Mouse (Mus musculus) limb, embryonic 14.5 days (tissue): ENCODE data around the gene Ccdc122. TPM values are rescaled to one million over a fixed set of nuclear protein-coding genes. Genes with fewer than 3 reads are reported as not detected.

Experiments used
- ATAC-seq: fragments of 200-750 bp; cut with Nextera tagmentation; 2 replicates; pipeline ENCODE4 v1.8.0; 2017; ENCODE audit warnings: low read depth, moderate number of reproducible peaks, moderate TSS enrichment; ENCODE audit not compliant: low FRiP score
- DNase-seq: peaks from one replicate; pipeline ENCODE4 v3.0.0-alpha.2; 2015; ENCODE audit warnings: low spot score
- H3K27ac ChIP-seq: fragments of 300-500 bp; sonication (generic); replicated peaks from 2 replicates; pipeline ENCODE4 v1.5.1; 2014; ENCODE audit warnings: low read depth, mild to moderate bottlenecking, low read length, moderate library complexity, mixed read lengths
- H3K27me3 ChIP-seq: fragments of 300-500 bp; sonication (generic); 2 replicates; pipeline ENCODE4 v1.6.1; 2014; ENCODE audit warnings: low read length, mixed read lengths; ENCODE audit not compliant: control insufficient read depth, insufficient read depth
- H3K36me3 ChIP-seq: fragments of 300-500 bp; sonication (generic); 2 replicates; pipeline ENCODE4 v1.6.1; 2014; ENCODE audit warnings: mild to moderate bottlenecking, low read length, moderate library complexity, mixed read lengths; ENCODE audit not compliant: control insufficient read depth, insufficient read depth
- H3K4me1 ChIP-seq: fragments of 300-500 bp; sonication (generic); 2 replicates; pipeline ENCODE4 v1.6.1; 2014; ENCODE audit warnings: antibody characterized with exemption, low read length, mixed read lengths; ENCODE audit not compliant: control insufficient read depth, insufficient read depth
- H3K4me2 ChIP-seq: fragments of 300-500 bp; sonication (generic); replicated peaks from 2 replicates; pipeline ENCODE4 v1.6.1; 2014; ENCODE audit warnings: low read depth, mild to moderate bottlenecking, low read length, moderate library complexity; ENCODE audit not compliant: severe bottlenecking
- H3K4me3 ChIP-seq: fragments of 300-500 bp; sonication (generic); replicated peaks from 2 replicates; pipeline ENCODE4 v1.5.1; 2014; ENCODE audit warnings: low read length
- H3K9ac ChIP-seq: fragments of 300-500 bp; sonication (generic); 2 replicates; pipeline ENCODE4 v1.6.1; 2014; ENCODE audit warnings: mild to moderate bottlenecking, low read depth, low read length, moderate library complexity; ENCODE audit not compliant: severe bottlenecking
- H3K9me3 ChIP-seq: fragments of 300-500 bp; sonication (generic); 2 replicates; pipeline ENCODE4 v1.6.1; 2016; ENCODE audit warnings: low read length; ENCODE audit not compliant: control insufficient read depth
- POLR2A ChIP-seq: fragments of 200-500 bp; IDR thresholded peaks from 2 replicates; pipeline ENCODE4 v1.8.0; 2012; ENCODE audit warnings: inconsistent platforms, mild to moderate bottlenecking, moderate library complexity, borderline replicate concordance; ENCODE audit not compliant: insufficient read depth, insufficient read length; ENCODE audit errors: extremely low read depth
- WGBS: fragments of 180-500 bp; shearing (Covaris S2); extraction: QIAGEN DNeasy Blood & Tissue Kit; methylation state at CpG from one replicate; pipeline ENCODE4 v1.1.7; 2014; 5-methylcytosine and 5-hydroxymethylcytosine counted together
- polyA plus RNA-seq, 2 experiments: library from polyadenylated mRNA; depleted of rRNA in 1 of 2; stranded (reverse) in 1 of 2; unstranded in 1 of 2; fragments of >200 nt; fragmentation: Nextera tagmentation in 1 of 2; extraction: Ambion mirVana in 1 of 2; gene quantifications; 2 replicates each; pipeline versions ENCODE4 v1.2.1 to v1.2.3; 2012 to 2014

Gene Ccdc122
- polyA plus RNA-seq, 2 experiments, result 2.9 to 5.2 TPM

- WGBS, result 69% methylated on average over 6 of the region's 6 CpGs
- Histone ChIP-seq H3K36me3 (no peaks in the 10 kb centered on the region), H3K4me2 (no peak overlapping the region), H3K4me3 (no peak overlapping the region), H3K27ac (no peak overlapping the region), H3K27me3 (no peaks in the 10 kb centered on the region), H3K9me3 (no peaks in the 10 kb centered on the region), H3K9ac (no peak overlapping the region), H3K4me1 (no peaks in the 10 kb centered on the region)
- no peak for TF ChIP-seq POLR2A
- no peak for ATAC-seq
- DNase-seq, result no peak
Measured at GRCm38 (mm10) chr14:77150556-77150955, 114.0 kb downstream of the Ccdc122 start.

- DNase-seq, result no peak
- 91% methylated on average over 7 of the region's 7 CpGs for WGBS
- H3K4me3 ChIP-seq, result no peak overlapping the region
- no peak for TF ChIP-seq POLR2A
- no peaks in the 10 kb centered on the region for H3K27me3 ChIP-seq
- peaks cover 3% of the 10 kb centered on the region; the same call in 1 of the 2 replicates for H3K4me1 ChIP-seq
- no peak for ATAC-seq
- no peaks in the 10 kb centered on the region for H3K9me3 ChIP-seq
- H3K4me2 ChIP-seq, result no peak overlapping the region
- no peak overlapping the region for H3K27ac ChIP-seq
- no peaks in the 10 kb centered on the region for H3K36me3 ChIP-seq
- no peak overlapping the region for H3K9ac ChIP-seq
Measured at GRCm38 (mm10) chr14:77151431-77151830, 114.9 kb downstream of the Ccdc122 start.

- peak; percentile 86 for ATAC-seq
- no peaks in the 10 kb centered on the region for H3K27me3 ChIP-seq
- peak within 1 kb of the TSS; percentile 86 for H3K4me3 ChIP-seq
- DNase-seq, result peak; percentile 86
- H3K27ac ChIP-seq, result peak within 1 kb of the TSS; percentile 59
- peaks cover 3% of the 10 kb centered on the region; the same call in 1 of the 2 replicates for H3K4me1 ChIP-seq
- H3K9ac ChIP-seq, result peak within 1 kb of the TSS; percentile 70
- no peaks in the 10 kb centered on the region for H3K9me3 ChIP-seq
- no peaks in the 10 kb centered on the region for H3K36me3 ChIP-seq
- TF ChIP-seq POLR2A, result 0 out of 2 replicates have a peak, but pooled peaks have one; percentile 42
- WGBS, result 7% methylated on average over 63 of the region's 73 CpGs
- H3K4me2 ChIP-seq, result peak within 1 kb of the TSS; percentile 98
Measured at GRCm38 (mm10) chr14:77156222-77156910, 119.8 kb downstream of the Ccdc122 start, which contains the start of gene Enox1. Enox1 (plus strand) TSS chr14:77156763.

- Histone ChIP-seq H3K27ac (peak overlapping the region; percentile 59), H3K9me3 (no peaks in the 10 kb centered on the region), H3K4me3 (peak overlapping the region; percentile 86), H3K4me2 (peak overlapping the region; percentile 98), H3K27me3 (no peaks in the 10 kb centered on the region), H3K4me1 (peaks cover 3% of the 10 kb centered on the region; the same call in 1 of the 2 replicates), H3K36me3 (no peaks in the 10 kb centered on the region), H3K9ac (peak overlapping the region; percentile 70)
- peak; percentile 33 for ATAC-seq
- DNase-seq, result no peak
- under 1% methylated on average over 35 of the region's 64 CpGs for WGBS
- TF ChIP-seq POLR2A, result no peak
Measured at GRCm38 (mm10) chr14:77156911-77157504, 120.4 kb downstream of the Ccdc122 start.

GRCm38 (mm10) chr14:77157505-77157911 is 120.9 kb downstream of the Ccdc122 start:
- Histone ChIP-seq H3K27me3 (no peaks in the 10 kb centered on the region), H3K9me3 (no peaks in the 10 kb centered on the region), H3K4me2 (peak overlapping the region; percentile 98), H3K4me1 (peaks cover 3% of the 10 kb centered on the region; the same call in 1 of the 2 replicates), H3K4me3 (peak overlapping the region; percentile 86), H3K27ac (no peak overlapping the region), H3K9ac (peak overlapping the region; percentile 70), H3K36me3 (no peaks in the 10 kb centered on the region)
- 0% methylated on average over 31 of the region's 31 CpGs for WGBS
- peak; percentile 84 for ATAC-seq
- no peak for TF ChIP-seq POLR2A
- peak; percentile 88 for DNase-seq
